Mouse (Mus musculus) forebrain, embryonic 14.5 days (tissue): ENCODE measurements around the gene Uxt. TPM values are rescaled to one million over a fixed set of nuclear protein-coding genes. Genes with fewer than 3 reads are reported as not detected.

Experiments used
- ATAC-seq: fragments of 200-750 bp; cut with Nextera tagmentation; 2 replicates; pipeline ENCODE4 v1.8.0; 2017; ENCODE audit warnings: mild to moderate bottlenecking, moderate library complexity
- DNase-seq: peaks from one replicate; pipeline ENCODE4 v3.0.0-alpha.2; 2015; ENCODE audit warnings: low spot score
- H3K27ac ChIP-seq: fragments of 300-500 bp; sonication (generic); 2 replicates; pipeline ENCODE4 v1.5.1; 2014; ENCODE audit warnings: low read depth, mild to moderate bottlenecking, control low read depth, low read length, moderate library complexity
- H3K27me3 ChIP-seq: fragments of 300-500 bp; sonication (generic); replicated peaks from 2 replicates; pipeline ENCODE4 v1.6.1; 2014; ENCODE audit warnings: low read length, control low read depth, mixed read lengths; ENCODE audit not compliant: control insufficient read depth, insufficient read depth
- H3K36me3 ChIP-seq: fragments of 300-500 bp; sonication (generic); 2 replicates; pipeline ENCODE4 v1.6.1; 2014; ENCODE audit warnings: low read length, control low read depth; ENCODE audit not compliant: control insufficient read depth, insufficient read depth
- H3K4me1 ChIP-seq: fragments of 300-500 bp; sonication (generic); 2 replicates; pipeline ENCODE4 v1.6.1; 2014; ENCODE audit warnings: antibody characterized with exemption, low read length, control low read depth; ENCODE audit not compliant: control insufficient read depth, insufficient read depth
- H3K4me2 ChIP-seq: fragments of 300-500 bp; sonication (generic); 2 replicates; pipeline ENCODE4 v1.6.1; 2014; ENCODE audit warnings: mild to moderate bottlenecking, control low read depth, low read length
- H3K4me3 ChIP-seq: fragments of 300-500 bp; sonication (generic); 2 replicates; pipeline ENCODE4 v1.5.1; 2014; ENCODE audit warnings: low read depth, low read length, control low read depth
- H3K9ac ChIP-seq: fragments of 300-500 bp; sonication (generic); 2 replicates; pipeline ENCODE4 v1.6.1; 2014; ENCODE audit warnings: mild to moderate bottlenecking, low read length, control low read depth, moderate library complexity
- H3K9me3 ChIP-seq: fragments of 300-500 bp; sonication (generic); replicated peaks from 2 replicates; pipeline ENCODE4 v1.6.1; 2016; ENCODE audit warnings: low read length, control low read depth, mixed read lengths; ENCODE audit not compliant: control insufficient read depth
- WGBS: fragments of 180-500 bp; shearing (Covaris S2); extraction: QIAGEN DNeasy Blood & Tissue Kit; methylation state at CpG from one replicate; pipeline ENCODE4 v1.1.7; 2014; 5-methylcytosine and 5-hydroxymethylcytosine counted together
- polyA plus RNA-seq: library from polyadenylated mRNA; unstranded; fragments of >200 nt; fragmentation: Nextera tagmentation; extraction: Ambion mirVana; gene quantifications from 2 replicates; pipeline ENCODE4 v1.2.1, GENCODE M21; 2014

Gene Uxt
- polyA plus RNA-seq = 43.8 and 56.3 TPM in 2 replicates

GRCm38 (mm10) chrX:20961477-20962378, at the start of gene Uxt:
Gene Uxt, minus strand, starts transcription at chrX:20962017.
- peak within 1 kb of the TSS; percentile 44; the same call in 1 of the 2 replicates for H3K27ac ChIP-seq
- H3K27me3 ChIP-seq = no peaks in the 10 kb centered on the region
- H3K4me3 ChIP-seq = peak within 1 kb of the TSS; percentile 45
- ATAC-seq (peak; percentile 98), DNase-seq (peak; percentile 92)
- H3K36me3 ChIP-seq = 0 out of 2 replicates have a peak, but pooled peaks cover 5% of the 10 kb centered on the region
- H3K9ac ChIP-seq = peak within 1 kb of the TSS; percentile 46
- no peaks in the 10 kb centered on the region for H3K9me3 ChIP-seq
- H3K4me1 ChIP-seq = no peaks in the 10 kb centered on the region
- WGBS = 29% methylated on average over 57 of the region's 57 CpGs
- H3K4me2 ChIP-seq = peak within 1 kb of the TSS; percentile 47

- 68% methylated on average over 1 of the region's 1 CpGs for WGBS
Observed at GRCm38 (mm10) chrX:20980901-20981300, 19.1 kb upstream of the Uxt start.

GRCm38 (mm10) chrX:20950191-20950880, 11.5 kb downstream of the Uxt start, which contains the start of gene Elk1:
Gene Elk1, minus strand, starts transcription at chrX:20950608.
- Histone ChIP-seq H3K9me3 (no peaks in the 10 kb centered on the region), H3K36me3 (no peaks in the 10 kb centered on the region), H3K9ac (peak within 1 kb of the TSS; percentile 68), H3K27ac (peak within 1 kb of the TSS; percentile 66; the same call in 1 of the 2 replicates), H3K4me3 (peak within 1 kb of the TSS; percentile 49), H3K4me1 (no peaks in the 10 kb centered on the region), H3K27me3 (no peaks in the 10 kb centered on the region), H3K4me2 (peak within 1 kb of the TSS; percentile 52)
- DNase-seq (peak; percentile 96), ATAC-seq (peak; percentile 98)
- WGBS = 33% methylated on average over 30 of the region's 30 CpGs

More at GRCm38 (mm10) chrX:20980901-20981300, 19.1 kb upstream of the Uxt start:
- H3K36me3 ChIP-seq = no peaks in the 10 kb centered on the region
- DNase-seq = no peak
- H3K27ac ChIP-seq = no peak overlapping the region
- ATAC-seq = no peak
- H3K4me3 ChIP-seq = no peak overlapping the region
- H3K27me3 ChIP-seq = no peaks in the 10 kb centered on the region
- no peak overlapping the region for H3K4me2 ChIP-seq
- no peaks in the 10 kb centered on the region for H3K4me1 ChIP-seq
- no peak overlapping the region for H3K9ac ChIP-seq
- no peaks in the 10 kb centered on the region for H3K9me3 ChIP-seq

- 15% methylated on average over 4 of the region's 4 CpGs for WGBS
- Histone ChIP-seq H3K27me3 (no peaks in the 10 kb centered on the region), H3K4me2 (no peak overlapping the region), H3K27ac (no peak overlapping the region), H3K9ac (no peak overlapping the region), H3K36me3 (no peaks in the 10 kb centered on the region), H3K4me1 (no peaks in the 10 kb centered on the region), H3K9me3 (no peaks in the 10 kb centered on the region), H3K4me3 (no peak overlapping the region)
- DNase-seq (peak; percentile 66), ATAC-seq (no peak)
Observed at GRCm38 (mm10) chrX:20946055-20946454, 15.8 kb downstream of the Uxt start.

DNA sequence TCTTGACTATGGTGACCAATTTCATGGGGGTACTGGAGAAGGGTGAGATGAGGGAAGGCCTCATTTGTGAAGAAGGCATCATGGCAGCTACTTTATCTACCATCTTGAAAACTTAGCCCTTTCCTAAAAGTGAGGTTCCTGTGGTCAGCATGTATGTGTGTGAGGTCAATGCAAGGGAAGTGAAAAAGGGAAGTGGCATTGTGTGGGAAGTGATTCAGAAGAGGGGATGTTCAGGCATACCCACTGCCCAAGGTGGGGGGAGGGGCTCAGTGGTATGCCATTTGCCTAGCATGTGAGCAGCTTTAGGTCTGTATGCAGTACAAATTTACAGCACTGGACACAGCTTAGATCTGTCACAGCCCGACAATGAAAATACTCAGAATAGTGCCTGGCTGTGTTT, 29.9 kb downstream of the Uxt start:
- 96% methylated on average over 1 of the region's 1 CpGs for WGBS
- Histone ChIP-seq H3K4me2 (no peak overlapping the region), H3K36me3 (peaks cover 44% of the 10 kb centered on the region), H3K27ac (no peak overlapping the region), H3K9me3 (no peaks in the 10 kb centered on the region), H3K9ac (no peak overlapping the region), H3K4me3 (no peak overlapping the region), H3K4me1 (no peaks in the 10 kb centered on the region), H3K27me3 (no peaks in the 10 kb centered on the region)
- ATAC-seq = no peak
- no peak for DNase-seq

DNA sequence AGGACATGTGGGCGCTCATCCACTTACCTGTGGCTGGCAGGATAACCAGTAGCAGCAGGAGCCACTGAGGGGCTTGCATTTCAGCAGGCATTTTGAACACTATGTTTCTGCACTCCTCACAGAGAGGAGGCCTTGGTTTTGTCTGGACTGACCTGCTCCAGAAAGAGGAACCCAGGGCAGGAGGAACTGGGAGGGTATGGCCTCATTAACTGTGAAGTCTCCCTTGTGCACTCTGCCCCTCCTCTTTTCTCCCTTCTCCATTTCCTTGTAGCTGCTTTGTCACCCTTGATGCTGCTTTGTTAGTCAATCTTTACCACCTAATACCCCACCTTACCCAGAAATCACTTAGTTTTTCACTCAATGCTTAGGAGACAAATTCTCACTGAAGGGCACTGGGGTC, 30.5 kb downstream of the Uxt start, which contains the start of gene Cfp:
TSS of gene Cfp (minus strand) at position 192 of the 400 bp plus-strand sequence.
- no peaks in the 10 kb centered on the region for H3K27me3 ChIP-seq

GRCm38 (mm10) chrX:20929859-20930258, 32.0 kb downstream of the Uxt start:
- no peak for ATAC-seq
- no peak for DNase-seq
- no peaks in the 10 kb centered on the region for H3K4me1 ChIP-seq
- no peak overlapping the region for H3K4me3 ChIP-seq
- WGBS = 88% methylated on average over 1 of the region's 1 CpGs
- no peaks in the 10 kb centered on the region for H3K9me3 ChIP-seq
- no peak overlapping the region for H3K4me2 ChIP-seq
- H3K36me3 ChIP-seq = peaks cover 32% of the 10 kb centered on the region
- H3K27ac ChIP-seq = no peak overlapping the region
- no peak overlapping the region for H3K9ac ChIP-seq
- H3K27me3 ChIP-seq = no peaks in the 10 kb centered on the region

More for the DNA sequence above, 30.5 kb downstream of the Uxt start, which contains the start of gene Cfp:
- H3K36me3 ChIP-seq = peaks cover 47% of the 10 kb centered on the region
- ATAC-seq (no peak), DNase-seq (no peak)
- no peak within 1 kb of the TSS for H3K4me3 ChIP-seq
- H3K27ac ChIP-seq = no peak within 1 kb of the TSS
- H3K4me2 ChIP-seq = no peak within 1 kb of the TSS
- no peak within 1 kb of the TSS for H3K9ac ChIP-seq
- WGBS = 77% methylated on average over 1 of the region's 1 CpGs
- H3K9me3 ChIP-seq = no peaks in the 10 kb centered on the region
- H3K4me1 ChIP-seq = no peaks in the 10 kb centered on the region

GRCm38 (mm10) chrX:20924976-20925375, 36.8 kb downstream of the Uxt start:
- no peaks in the 10 kb centered on the region for H3K27me3 ChIP-seq
- H3K36me3 ChIP-seq = peaks cover 20% of the 10 kb centered on the region; the same call in 1 of the 2 replicates
- H3K9ac ChIP-seq = no peak overlapping the region
- no peak for DNase-seq
- H3K4me2 ChIP-seq = no peak overlapping the region
- no peaks in the 10 kb centered on the region for H3K9me3 ChIP-seq
- ATAC-seq = no peak
- no peak overlapping the region for H3K27ac ChIP-seq
- H3K4me1 ChIP-seq = no peaks in the 10 kb centered on the region
- no peak overlapping the region for H3K4me3 ChIP-seq
